Comparison of ENCODE assay signal across 1 mouse cellular context in the genomic region with DNA sequence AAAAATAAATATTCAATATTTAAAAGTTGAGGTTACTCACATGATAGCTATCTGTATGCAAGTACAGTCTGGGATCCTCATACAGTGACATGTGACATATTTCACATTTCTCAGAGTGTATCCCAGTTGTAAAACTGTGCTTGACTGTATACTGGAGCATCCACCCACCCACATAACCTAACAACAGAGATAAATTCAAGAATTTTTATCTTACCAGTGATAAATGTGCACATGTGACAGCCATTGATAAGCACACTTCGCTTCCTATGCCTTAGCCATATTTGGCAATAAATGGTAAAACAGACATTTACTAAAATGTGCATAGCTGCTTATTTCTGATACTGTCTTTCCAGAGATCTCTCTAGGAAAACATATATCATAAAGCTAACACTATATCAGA.
TF ChIP-seq lines count a peak whose summit lies in the region.

No protein-coding gene starts in this region.

TF ChIP-seq in MEL, 35 proteins besides CTCF, POLR2A, EP300 and RAD21 (continued from another document):
- TF ChIP-seq TCF12 (IDR thresholded peaks at IDR 0.05; ENCODE audit: low read depth, low read length) = peak; percentile 98
- TF ChIP-seq MAFK (IDR thresholded peaks at IDR 0.05; ENCODE audit: borderline replicate concordance, low read depth, low read length) = peak; percentile 75; the same call in 1 of the 2 replicates
- no peak for TF ChIP-seq UBTF (IDR thresholded peaks at IDR 0.05; ENCODE audit: borderline replicate concordance, insufficient read depth, low read depth, low read length)
- peak; percentile 90; the same call in 1 of the 2 replicates for TF ChIP-seq MEF2A (IDR thresholded peaks at IDR 0.05; ENCODE audit: extremely low read depth, insufficient replicate concordance, low read depth, low read length, poor library complexity, severe bottlenecking)
- TF ChIP-seq POLR2AphosphoS2 (IDR thresholded peaks at IDR 0.05; ENCODE audit: low read length) = 0 out of 2 replicates have a peak, but pooled peaks have one; percentile 53
- peak; percentile 17; the same call in 1 of the 2 replicates for TF ChIP-seq ZNF384 (IDR thresholded peaks at IDR 0.05; ENCODE audit: low read depth, low read length)
- 0 out of 4 replicates have a peak, but pooled peaks of 1 of the 2 experiments have one; percentile 64 for TF ChIP-seq USF2 (IDR thresholded peaks at IDR 0.05; ENCODE audit: borderline replicate concordance in 1 of 2, insufficient read depth in 1 of 2, low read depth in 1 of 2, low read length in 2 of 2)
- no peak for TF ChIP-seq TBP (IDR thresholded peaks at IDR 0.05; ENCODE audit: low read depth, low read length)
- TF ChIP-seq ETS1 (IDR thresholded peaks at IDR 0.05; ENCODE audit: low read depth, low read length) = peak; percentile 96
- no peak for TF ChIP-seq MYB (IDR thresholded peaks at IDR 0.05; ENCODE audit: low read depth, low read length)
- TF ChIP-seq MAX (IDR thresholded peaks at IDR 0.05; ENCODE audit: low read length) = peak; percentile 80
- no peak for TF ChIP-seq SMC3 (IDR thresholded peaks at IDR 0.05; ENCODE audit: low read depth, low read length)
- TF ChIP-seq RCOR1 (IDR thresholded peaks at IDR 0.05; ENCODE audit: low read depth, low read length) = peak; percentile 86
- TF ChIP-seq HCFC1 (IDR thresholded peaks at IDR 0.05; ENCODE audit: low read depth, low read length) = peak; percentile 67; the same call in 1 of the 2 replicates
